Mouse (Mus musculus) adrenal gland, adult (tissue): Measurements from ENCODE around the gene Angptl2.

Source experiments
- DNase-seq, 2 experiments: peaks; one replicate each; pipeline ENCODE4 v3.0.0; 2022 to 2023; ENCODE audit warnings: low spot score in 1 of 2; ENCODE audit not compliant: inconsistent age in 2 of 2

Gene Angptl2

DNA sequence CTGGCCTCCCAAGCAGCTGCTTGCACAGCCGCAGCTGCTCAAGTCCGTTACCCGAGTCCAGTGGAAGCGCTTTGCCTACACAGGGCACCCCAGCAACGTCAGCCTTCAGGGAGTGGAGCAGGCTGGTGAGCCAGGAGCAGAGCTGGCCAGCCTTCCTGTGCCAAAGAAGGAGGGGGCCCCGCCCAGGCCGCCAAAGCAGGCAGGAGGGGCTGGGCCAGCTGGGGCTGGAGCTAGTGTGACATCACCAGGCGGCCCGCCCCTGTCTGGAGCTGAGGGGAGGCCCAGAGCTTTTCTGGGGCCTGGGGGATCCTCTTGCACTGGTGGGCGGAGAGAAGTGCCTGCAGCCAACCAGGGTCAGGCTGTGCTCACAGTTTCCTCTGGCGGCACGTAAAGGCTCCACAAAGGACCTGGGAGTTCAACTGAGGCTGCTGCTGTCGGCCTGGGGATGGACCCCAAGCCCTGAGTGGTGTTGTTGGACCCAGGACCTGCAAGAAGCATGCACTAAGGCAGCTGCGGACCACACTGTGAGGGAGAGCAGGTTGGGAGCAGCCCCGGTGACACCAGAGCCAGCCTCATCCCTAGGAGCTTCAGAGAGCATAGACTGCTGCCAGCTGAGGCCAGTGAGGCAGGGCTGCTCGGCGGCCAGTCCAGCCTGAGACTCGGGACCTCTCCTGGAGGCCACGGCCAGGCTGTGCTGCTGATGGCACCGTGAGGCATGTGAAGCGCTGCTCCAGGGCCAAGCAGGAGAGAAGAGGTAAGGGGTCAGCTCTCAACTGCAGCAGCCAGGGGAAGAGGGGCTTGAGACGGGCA is at the start of gene Angptl2:
Angptl2 (plus strand) TSS at position 370 of the 810 bp plus-strand sequence.
- DNase-seq: peak; percentile 90 to 95

DNA sequence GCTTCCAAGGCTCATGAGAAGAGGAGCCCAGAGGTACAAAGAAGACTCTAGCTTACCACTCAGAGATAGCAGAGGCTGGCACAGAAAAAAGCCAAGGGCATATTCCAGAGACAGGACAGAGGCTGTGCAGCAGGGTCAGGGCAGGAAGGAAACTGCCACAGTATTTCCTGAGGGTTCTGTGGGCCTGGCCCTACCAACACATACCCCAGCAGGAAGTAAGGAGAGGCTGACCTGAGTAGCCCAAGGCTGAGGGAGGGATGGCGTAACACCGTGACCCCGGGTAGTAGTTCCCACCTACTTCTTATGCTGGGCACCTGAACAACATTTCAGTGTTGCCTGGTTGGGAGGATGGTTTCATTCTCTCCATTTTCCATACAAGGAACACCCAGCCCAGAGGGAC is 48.8 kb upstream of the Angptl2 start:
- no peak for DNase-seq

DNA sequence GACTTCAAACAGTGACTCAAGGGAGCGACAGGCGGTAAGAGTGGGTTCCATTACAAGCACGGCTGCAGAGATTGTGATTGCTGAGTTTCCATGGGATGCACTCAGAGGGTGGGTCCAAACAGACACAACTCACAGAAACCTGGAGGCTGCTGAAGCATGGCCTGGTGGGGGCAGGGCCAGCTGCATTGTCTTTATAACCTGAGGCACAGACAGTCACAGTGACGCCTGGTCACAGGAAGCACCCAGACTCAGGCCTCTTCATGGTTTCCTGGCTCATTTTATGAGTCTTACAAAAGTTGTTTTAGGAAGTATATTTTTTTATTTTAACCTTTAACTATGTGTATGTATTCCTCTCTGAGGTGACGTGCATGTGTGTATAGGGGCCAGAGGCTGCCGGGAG is 46.4 kb upstream of the Angptl2 start:
- no peak for DNase-seq

DNA sequence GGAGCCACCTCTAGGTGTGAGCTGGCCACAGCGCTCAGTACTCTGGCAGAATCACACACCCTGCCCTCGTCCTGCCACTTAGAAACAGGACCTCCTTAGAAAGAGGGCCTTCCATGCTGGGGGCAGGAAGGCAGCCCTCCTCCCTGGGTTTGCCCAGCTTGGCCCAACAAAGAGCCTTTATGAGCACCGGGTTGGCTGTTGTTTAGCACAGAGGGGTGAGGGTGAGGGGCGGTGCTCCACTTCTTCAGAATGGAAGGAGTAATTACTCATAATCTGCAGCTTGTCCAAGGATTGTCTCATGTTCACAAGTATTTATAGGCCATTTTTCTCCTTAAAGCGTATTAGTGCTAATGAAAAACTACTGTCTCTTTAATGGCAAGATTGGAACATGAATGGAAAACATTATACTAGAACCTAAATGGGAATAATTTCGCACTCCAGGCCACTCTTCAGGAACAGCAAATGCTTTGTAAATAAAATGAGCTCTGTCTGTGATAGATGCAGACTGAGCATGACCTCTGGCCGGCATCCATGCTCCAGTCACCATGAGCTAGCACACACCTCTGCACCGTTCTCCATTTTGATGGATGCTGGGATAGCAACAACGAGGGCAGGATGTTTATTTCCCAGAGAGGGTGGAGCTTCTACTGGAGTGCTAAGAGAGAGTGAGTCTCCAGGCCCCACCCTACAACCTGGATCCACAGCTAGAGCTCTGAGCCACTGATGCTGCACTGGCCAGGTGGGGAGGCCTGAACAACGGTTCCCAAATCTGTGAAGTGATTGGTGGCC is 44.9 kb upstream of the Angptl2 start:
- no peak for DNase-seq

DNA sequence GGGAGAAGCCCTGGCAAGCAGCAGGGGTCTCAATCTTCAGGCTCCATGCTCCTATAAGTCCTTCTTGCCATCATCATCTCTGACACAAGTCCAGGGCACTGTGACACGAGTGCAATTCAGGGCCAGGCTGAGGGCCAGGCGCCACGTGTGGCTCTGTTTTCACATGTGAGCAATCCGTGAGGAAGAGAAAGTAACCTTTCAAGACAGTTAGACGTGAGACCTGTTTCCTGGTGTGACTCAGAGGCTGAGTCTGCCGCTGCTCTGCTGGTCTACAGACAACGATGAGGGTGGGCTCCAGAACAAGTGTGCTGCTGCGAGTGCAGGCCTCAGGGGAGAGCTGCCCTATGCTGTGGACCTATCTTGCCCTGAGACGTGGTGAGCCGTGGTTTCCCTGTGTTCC is 42.7 kb upstream of the Angptl2 start:
- peak in 1 of 2 experiments; percentile 74 for DNase-seq

DNA sequence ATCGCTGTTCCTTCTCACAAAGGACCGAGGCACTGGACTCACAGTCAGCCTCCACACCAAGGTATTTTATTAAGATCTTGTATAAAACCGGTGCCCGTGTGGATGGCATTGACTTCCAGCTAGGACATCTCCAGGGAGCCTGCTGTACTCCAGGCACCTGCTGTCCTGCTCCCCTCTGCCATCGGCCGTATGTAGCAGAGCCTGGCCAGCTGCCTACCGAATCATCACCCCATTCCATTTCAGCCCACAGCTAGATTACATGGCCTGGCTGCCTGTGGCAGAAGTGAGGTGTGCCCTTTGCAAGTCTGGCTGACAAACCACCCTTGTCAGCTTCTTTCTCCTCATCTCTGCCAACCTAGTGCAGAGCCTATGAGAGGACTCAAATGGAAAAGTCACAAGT is 42.2 kb upstream of the Angptl2 start:
- no peak for DNase-seq

DNA sequence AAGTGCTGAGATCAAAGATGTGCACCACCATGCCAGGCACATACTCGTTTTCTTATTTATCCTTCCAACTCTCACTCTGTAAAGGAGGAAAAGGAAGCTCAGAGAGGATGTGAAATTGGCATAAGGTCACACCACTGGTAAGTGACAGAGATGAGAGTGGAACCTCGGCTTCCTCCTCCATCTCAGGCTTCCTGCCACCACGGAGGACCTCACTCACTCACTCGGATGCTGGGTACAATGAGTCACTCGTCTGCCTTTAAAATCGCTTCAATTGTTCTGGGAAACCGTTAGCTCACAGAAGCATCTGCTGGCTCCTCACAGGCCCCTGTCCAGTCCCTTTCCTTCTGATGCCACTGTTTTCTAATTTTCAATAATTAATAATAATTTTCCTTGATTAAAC is 39.4 kb upstream of the Angptl2 start:
- DNase-seq: peak in 1 of 2 experiments; percentile 55

DNA sequence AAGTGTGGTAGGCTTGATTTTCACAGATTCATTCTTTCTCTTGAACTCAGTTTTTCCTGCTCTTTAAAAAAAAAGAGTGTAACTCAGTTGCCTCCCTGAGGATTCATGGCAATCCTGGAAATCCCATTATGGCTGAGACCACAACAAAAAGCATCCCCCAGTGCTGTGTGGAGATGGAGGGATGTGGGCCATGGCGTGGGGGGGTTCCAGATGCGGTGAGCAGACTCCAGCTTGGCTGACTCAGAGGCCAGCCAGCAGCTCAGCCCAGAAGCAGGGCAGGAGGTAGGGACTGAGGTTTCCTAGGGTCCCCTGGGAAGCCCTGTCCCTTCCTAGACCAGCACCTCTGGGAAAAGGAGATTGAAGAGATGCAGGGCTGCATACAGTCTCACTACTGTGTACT is 38.9 kb upstream of the Angptl2 start:
- DNase-seq: no peak

DNA sequence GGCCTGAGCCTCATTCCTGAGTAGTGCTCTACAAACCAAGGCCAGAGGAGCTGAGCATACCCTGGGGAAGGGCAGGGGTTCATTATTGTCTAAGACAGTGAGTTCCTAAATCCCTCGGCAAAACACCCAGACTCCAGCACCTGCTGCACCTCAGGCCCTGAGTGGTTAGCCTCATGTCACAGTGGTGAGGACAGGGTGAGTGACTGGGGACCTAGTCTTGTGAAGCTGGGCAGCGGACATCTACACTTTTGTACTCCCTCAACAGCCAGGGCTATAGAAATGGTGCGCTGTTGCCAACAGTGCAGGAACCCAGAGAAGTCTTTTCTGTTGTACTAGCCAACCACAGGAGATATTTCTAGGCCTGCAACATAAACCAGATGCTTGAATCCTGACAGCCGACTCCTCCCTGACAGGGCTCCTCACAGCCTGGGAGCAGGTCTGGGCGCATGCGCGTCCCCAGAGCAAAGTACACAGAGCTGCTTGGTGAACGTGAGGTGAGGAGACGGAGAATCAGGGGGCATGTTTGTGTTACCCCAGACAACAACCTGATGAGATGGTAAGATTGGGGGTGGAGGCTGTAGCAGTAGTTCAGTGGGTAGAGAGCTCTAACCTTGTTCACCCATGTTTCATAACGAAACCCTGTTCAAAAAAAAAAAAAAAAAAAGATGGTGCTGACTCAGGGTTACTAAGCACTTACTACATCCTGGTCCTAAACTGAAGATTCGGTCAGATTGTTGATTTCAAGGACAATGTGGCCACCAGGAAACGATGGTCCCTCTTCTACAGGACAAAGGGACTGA is 38.2 kb upstream of the Angptl2 start:
- peak in 1 of 2 experiments; percentile 67 for DNase-seq

DNA sequence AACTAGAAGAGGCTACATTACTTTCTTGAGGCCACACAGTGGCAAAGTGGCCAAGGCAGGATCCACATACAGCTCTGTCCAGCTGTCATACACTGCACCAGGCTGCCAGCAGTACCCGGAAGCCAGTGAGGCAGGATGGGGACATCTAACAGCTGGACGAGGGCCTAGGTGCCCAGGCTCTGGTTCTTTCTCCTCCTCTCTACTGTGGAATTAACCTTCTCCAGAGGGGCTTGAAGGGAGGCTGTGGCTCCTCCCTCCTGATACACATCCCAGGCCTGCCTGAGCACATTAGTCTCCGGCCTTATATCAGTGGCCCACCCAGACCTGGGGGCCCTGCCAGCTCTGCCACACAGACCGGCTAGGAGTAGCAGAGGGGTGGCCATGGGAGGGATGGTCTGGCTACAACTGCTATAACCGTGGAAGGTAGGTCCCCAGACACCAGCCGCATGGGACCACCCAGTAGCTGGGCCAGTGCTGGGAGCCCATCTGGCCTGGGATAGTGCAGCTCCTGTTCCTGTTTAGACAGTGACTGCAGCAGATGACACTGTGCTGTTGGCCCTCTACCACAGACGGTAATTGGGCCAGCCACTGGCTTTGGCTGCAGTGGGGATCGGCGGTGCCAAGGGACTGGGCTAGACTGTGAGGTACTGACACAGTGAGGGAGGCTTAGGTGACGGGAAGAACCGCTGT is 37.5 kb upstream of the Angptl2 start:
- DNase-seq: peak in 1 of 2 experiments; percentile 54

DNA sequence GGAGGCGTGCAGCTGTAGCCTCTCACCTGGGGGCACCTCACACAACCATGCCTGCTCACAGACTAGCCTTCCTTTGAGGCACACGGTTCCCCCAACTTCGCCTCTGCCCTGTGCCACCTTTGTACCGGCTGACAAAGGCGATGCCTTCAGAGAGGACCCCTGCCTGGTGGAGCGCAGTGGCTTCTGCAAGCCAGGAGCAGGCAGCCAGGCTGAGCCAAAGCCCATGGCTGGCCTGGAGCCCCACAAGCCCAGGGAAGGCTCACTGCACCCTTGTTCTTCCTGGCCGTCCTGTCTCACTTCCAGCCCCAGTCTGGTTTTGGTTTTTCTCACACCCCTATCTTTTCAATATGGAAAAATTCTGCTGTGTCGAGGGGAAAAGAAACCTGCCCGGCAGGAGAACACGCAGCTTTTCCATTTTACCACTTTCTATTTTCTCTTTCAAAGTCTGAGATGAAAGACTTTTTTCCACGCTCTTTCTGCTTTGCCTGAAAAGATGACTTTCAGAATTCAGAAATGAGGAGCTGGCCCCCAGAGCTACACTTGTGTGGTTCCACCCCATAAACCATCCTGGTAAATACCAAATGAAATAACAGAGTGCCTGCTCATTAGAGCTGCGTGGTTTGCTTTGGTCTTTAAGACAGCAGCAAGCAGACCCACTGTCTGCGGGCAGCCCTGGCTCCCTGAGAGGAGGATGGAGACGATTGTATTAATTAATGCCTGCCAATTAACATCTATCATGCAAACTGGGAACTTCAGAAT is 36.5 kb upstream of the Angptl2 start:
- no peak for DNase-seq

DNA sequence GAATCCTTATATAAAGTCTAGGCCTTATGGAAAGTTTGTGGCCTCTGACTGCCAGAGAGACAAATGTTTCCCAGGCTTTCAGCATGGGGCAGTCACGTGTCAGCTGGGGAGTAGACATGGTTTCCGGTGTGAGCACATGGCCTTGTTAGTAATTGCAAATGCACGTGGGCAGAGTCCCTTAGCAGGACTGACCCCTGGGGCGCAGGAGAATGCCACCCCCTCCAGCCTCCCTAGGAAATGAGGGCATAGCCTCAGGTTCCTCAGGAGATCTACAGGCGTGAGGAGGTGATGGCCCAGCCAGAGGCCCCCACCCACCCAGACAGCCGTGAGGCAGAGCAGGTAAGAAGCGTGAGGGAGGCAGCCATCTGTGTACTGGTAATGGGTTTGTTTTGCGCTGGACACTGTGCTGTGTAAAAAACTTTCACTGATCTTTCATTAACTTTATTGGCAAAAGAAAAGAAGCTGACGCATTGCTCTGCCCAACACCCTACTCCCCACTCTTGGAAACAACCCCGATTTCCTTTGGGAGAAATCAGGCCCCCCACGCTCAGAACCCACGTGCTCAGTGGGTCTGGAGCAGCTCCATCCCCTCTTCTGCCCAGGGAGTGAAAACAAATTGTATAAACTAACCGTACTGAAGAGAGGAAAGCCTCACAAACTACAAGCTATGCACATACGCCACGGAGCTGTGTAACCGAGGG is 35.8 kb upstream of the Angptl2 start:
- peak; percentile 53 to 75 for DNase-seq

DNA sequence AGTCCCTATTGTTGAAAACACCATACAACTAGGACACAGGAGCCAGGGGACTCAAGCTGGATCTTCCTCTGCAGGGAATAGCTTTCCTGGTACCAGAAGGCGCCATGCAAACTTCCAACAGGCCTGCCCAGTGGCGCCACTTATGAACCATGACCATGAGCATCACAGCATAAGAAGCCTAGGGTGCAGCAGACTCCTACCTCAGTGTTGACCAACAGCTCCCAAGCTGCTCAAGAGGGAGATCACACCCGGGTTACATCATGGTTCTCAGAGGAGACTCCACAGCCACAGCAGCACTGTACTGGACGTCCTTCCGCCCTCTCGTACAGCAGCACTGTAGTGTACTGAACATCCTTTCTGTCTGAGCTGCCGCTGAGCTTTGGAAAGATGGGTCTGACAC is 32.5 kb upstream of the Angptl2 start:
- no peak for DNase-seq

DNA sequence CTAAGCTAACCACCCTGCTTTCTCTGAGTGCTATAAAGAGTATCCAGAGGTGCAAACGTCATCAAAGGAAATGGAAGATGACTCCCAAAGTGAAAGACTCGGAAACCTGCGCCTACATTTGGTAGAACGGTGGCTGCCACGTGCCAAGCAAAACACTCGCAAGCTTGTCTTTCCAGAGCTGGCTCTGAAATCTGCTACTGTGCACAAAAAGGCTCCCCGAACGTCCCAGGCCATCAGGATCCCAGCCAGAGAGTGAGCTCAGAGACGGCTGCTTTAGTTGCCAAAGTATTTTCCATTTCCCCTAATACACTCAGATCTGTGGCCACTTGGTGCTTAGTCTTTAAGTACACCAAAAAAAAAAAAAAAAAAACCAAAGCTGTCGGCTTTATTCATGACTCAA is 31.2 kb upstream of the Angptl2 start:
- DNase-seq: peak in 1 of 2 experiments; percentile 55

DNA sequence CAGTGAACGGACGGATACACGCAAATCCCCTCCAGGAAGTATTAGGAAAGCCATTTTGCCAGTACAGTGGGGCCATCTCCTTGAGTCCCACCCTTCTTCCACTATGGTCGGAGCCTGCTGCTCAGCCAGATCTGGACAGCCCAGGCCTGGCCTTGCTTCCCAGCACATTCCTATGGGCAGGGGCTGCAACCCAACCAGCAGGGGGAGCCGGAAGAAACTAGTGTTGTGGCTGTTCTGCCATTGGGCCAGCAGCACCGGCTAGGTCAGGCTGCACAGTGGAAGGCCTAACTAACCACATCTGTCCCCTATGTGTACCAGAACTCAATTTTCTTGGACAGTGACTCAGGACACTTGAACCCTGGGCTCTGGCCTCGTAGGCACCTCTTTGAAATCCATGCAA is 30.6 kb upstream of the Angptl2 start:
- DNase-seq: peak; percentile 63 to 83

DNA sequence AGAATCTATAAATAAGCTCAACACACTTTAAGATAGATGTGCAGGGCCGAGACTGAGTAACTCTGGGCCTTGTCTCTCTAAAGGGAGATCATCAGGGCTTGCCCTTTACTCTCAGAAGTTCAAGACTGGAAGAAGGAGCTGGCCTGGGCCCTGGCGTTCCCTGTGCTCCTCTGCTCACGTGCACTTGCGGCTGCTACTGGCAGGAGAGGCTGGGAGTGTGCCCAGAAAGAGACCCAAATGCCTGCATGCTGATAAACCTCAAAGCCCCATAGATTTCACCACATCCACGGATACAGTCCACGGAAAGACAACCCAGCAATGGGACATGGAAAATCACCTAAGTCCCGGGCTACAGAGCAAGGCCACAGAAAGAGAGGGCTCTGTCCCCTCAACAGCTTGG is 29.4 kb upstream of the Angptl2 start:
- DNase-seq: peak in 1 of 2 experiments; percentile 63

DNA sequence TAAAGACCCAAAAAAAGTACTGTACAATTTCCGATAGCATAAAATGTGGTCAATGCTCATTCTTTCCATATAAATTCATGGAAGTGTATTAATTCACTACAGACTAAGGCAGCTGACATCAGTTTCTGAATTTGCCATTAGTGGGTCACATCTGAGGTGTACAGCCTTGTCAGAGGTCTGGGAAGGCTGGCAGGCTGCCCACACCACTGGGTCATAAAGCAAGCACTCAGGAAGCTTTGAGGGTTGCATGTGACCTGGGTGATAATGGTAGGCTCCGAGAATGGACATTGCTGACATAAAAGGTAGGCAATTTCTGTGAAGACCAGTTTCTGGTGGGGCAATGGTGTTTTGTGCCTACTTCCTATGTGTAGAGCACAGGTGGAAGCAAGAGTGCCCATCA is 28.0 kb upstream of the Angptl2 start:
- DNase-seq: peak in 1 of 2 experiments; percentile 72

DNA sequence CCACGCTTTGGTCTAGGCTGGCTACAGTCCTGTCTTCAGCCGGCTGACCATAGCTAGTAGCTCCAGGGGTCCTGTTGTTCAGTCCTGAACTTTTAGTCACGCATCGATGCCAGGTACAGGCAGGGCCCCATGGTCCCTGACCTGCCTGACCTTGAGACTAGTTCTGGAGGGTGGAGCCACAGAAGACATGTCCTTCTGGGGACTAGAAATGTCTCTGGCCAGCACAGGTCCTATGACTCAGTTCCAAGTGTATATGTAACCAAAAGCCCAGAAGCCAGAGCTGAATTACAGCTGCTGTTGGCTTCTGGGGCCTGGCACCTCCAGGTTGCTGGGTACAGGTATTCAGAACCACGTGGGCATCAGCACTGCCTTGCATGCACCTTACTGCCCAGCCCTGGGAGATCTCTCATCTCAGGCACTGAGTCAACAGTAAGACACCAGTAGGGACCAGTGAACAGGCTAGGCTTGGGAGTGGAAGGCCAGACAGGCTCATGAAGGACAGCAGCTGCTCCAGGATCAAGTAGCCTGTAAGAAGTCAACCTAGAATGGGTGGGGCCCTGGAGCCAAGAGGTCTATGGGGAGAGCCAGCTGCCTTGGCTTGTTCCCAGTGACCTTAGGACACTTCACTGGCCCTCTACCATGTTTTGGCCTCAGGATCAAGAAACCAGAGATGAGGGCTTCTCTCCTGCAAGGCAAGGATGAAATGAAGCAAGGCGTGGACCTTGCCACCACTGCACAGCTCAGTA is 26.8 kb upstream of the Angptl2 start:
- peak in 1 of 2 experiments; percentile 67 for DNase-seq

DNA sequence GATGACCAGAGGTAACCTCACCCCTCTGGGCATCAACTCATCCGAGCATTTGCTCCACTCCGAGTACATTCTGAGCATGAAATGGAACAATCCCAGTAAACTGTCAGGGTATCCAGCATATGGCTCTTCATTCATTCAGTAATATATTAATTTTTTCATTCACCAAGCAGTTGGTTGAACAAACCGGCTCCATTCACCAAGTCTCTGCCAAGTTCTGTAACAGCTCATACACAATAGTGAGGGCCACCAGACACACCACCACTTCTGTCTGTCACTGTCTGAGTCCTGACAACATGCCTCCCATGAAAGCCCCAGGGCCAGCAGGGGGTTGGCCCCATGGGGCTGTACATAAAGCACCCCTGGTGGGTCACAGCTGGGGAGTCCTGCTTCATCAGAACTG is 25.9 kb upstream of the Angptl2 start:
- DNase-seq: no peak
